Mouse (Mus musculus) kidney, adult 2 months (tissue): Measurements from ENCODE around the gene Alk. TPM values are rescaled to one million over a fixed set of nuclear protein-coding genes. Genes with fewer than 3 reads are reported as not detected.

Source experiments
- DNase-seq: peaks from one replicate; pipeline ENCODE4 v3.0.0; 2021
- H3K27ac ChIP-seq: fragments of 200-500 bp; 2 replicates; pipeline ENCODE4 v1.5.1; 2012; ENCODE audit warnings: low read depth, low read length, control low read depth, inconsistent platforms; ENCODE audit not compliant: insufficient read depth
- H3K27me3 ChIP-seq: fragments of 200-500 bp; replicated peaks from 2 replicates; pipeline ENCODE4 v1.6.1; 2012; ENCODE audit warnings: mild to moderate bottlenecking, moderate library complexity, low read length, inconsistent platforms; ENCODE audit not compliant: control insufficient read depth, insufficient read depth
- H3K36me3 ChIP-seq: fragments of 200-500 bp; 2 replicates; pipeline ENCODE4 v1.6.1; 2012; ENCODE audit warnings: mild to moderate bottlenecking, moderate library complexity, low read length, inconsistent platforms; ENCODE audit not compliant: control insufficient read depth, insufficient read depth
- H3K4me1 ChIP-seq: fragments of 200-500 bp; 2 replicates; pipeline ENCODE4 v1.6.1; 2011; ENCODE audit warnings: low read length; ENCODE audit not compliant: control insufficient read depth, insufficient read depth
- H3K4me3 ChIP-seq: fragments of 200-500 bp; 2 replicates; pipeline ENCODE4 v1.5.1; 2011; ENCODE audit warnings: mild to moderate bottlenecking, low read depth, low read length, control low read depth; ENCODE audit not compliant: insufficient read depth
- CTCF ChIP-seq: fragments of 200-500 bp; conservative IDR thresholded peaks from 2 replicates; pipeline ENCODE4 v1.5.1; 2011; ENCODE audit warnings: low read depth, mild to moderate bottlenecking, control low read depth, low read length, moderate library complexity, mixed read lengths; ENCODE audit not compliant: insufficient read depth, insufficient read length
- POLR2A ChIP-seq: fragments of 200-500 bp; IDR thresholded peaks from one replicate; pipeline ENCODE4 v1.6.1; 2011; ENCODE audit warnings: low read depth, low read length, control low read depth
- WGBS: fragments of 180-500 bp; shearing (Covaris S2); methylation state at CpG from one replicate; pipeline ENCODE4 v1.1.7; 2018; 5-methylcytosine and 5-hydroxymethylcytosine counted together
- polyA plus RNA-seq: library from polyadenylated mRNA; depleted of rRNA; stranded (reverse); fragments of >200 nt; gene quantifications from 2 replicates; pipeline ENCODE4 v1.2.3, GENCODE M21; 2012

Gene Alk
- polyA plus RNA-seq, 1 experiment, result 0.03 TPM

- WGBS, result 70% methylated on average over 7 of the region's 7 CpGs
- Histone ChIP-seq H3K27me3 (no peaks in the 10 kb centered on the region), H3K36me3 (no peaks in the 10 kb centered on the region), H3K27ac (no peak overlapping the region), H3K4me3 (no peak overlapping the region), H3K4me1 (no peaks in the 10 kb centered on the region)
- TF ChIP-seq POLR2A (no peak), CTCF (no peak)
- no peak for DNase-seq
Measured at GRCm38 (mm10) chr17:71955011-71955410, 649.4 kb downstream of the Alk start.

GRCm38 (mm10) chr17:71954217-71954844 is 650.1 kb downstream of the Alk start:
- H3K4me3 ChIP-seq, result no peak overlapping the region
- 83% methylated on average over 15 of the region's 15 CpGs for WGBS
- no peaks in the 10 kb centered on the region for H3K27me3 ChIP-seq
- no peaks in the 10 kb centered on the region for H3K36me3 ChIP-seq
- no peak overlapping the region for H3K27ac ChIP-seq
- no peak for TF ChIP-seq POLR2A
- no peak for TF ChIP-seq CTCF
- DNase-seq, result no peak
- no peaks in the 10 kb centered on the region for H3K4me1 ChIP-seq

- DNase-seq, result no peak
- no peak overlapping the region for H3K27ac ChIP-seq
- no peaks in the 10 kb centered on the region for H3K27me3 ChIP-seq
- H3K4me1 ChIP-seq, result no peaks in the 10 kb centered on the region
- WGBS, result 52% methylated on average over 5 of the region's 5 CpGs
- no peak for TF ChIP-seq POLR2A
- no peaks in the 10 kb centered on the region for H3K36me3 ChIP-seq
- H3K4me3 ChIP-seq, result no peak overlapping the region
Measured at GRCm38 (mm10) chr17:71950968-71951367, 653.5 kb downstream of the Alk start.

- Histone ChIP-seq H3K27ac (no peak overlapping the region), H3K4me1 (no peaks in the 10 kb centered on the region), H3K27me3 (no peaks in the 10 kb centered on the region), H3K36me3 (no peaks in the 10 kb centered on the region), H3K4me3 (no peak overlapping the region)
- WGBS, result 72% methylated on average over 5 of the region's 5 CpGs
- TF ChIP-seq POLR2A, result no peak
- TF ChIP-seq CTCF, result no peak
- no peak for DNase-seq
Measured at GRCm38 (mm10) chr17:71948687-71949086, 655.7 kb downstream of the Alk start.

GRCm38 (mm10) chr17:71947452-71947851 is 657.0 kb downstream of the Alk start:
- no peaks in the 10 kb centered on the region for H3K27me3 ChIP-seq
- H3K4me3 ChIP-seq, result no peak overlapping the region
- H3K27ac ChIP-seq, result no peak overlapping the region
- no peak for TF ChIP-seq POLR2A
- no peak for TF ChIP-seq CTCF
- WGBS, result 34% methylated on average over 9 of the region's 9 CpGs
- DNase-seq, result no peak
- H3K36me3 ChIP-seq, result no peaks in the 10 kb centered on the region
- no peaks in the 10 kb centered on the region for H3K4me1 ChIP-seq

- DNase-seq, result no peak
- 56% methylated on average over 5 of the region's 5 CpGs for WGBS
- Histone ChIP-seq H3K27ac (no peak overlapping the region), H3K36me3 (no peaks in the 10 kb centered on the region), H3K4me3 (no peak overlapping the region), H3K27me3 (no peaks in the 10 kb centered on the region), H3K4me1 (no peaks in the 10 kb centered on the region)
- TF ChIP-seq POLR2A, result no peak
- no peak for TF ChIP-seq CTCF
Measured at GRCm38 (mm10) chr17:71944020-71944419, 660.4 kb downstream of the Alk start.

GRCm38 (mm10) chr17:71942052-71942451 is 662.4 kb downstream of the Alk start:
- H3K36me3 ChIP-seq, result no peaks in the 10 kb centered on the region
- peak; percentile 43 for DNase-seq
- H3K4me3 ChIP-seq, result no peak overlapping the region
- H3K27ac ChIP-seq, result no peak overlapping the region
- no peaks in the 10 kb centered on the region for H3K4me1 ChIP-seq
- no peak for TF ChIP-seq CTCF
- no peak for TF ChIP-seq POLR2A
- no peaks in the 10 kb centered on the region for H3K27me3 ChIP-seq

GRCm38 (mm10) chr17:71941436-71941835 is 663.0 kb downstream of the Alk start:
- no peaks in the 10 kb centered on the region for H3K4me1 ChIP-seq
- 63% methylated on average over 6 of the region's 6 CpGs for WGBS
- TF ChIP-seq POLR2A (no peak), CTCF (no peak)
- H3K36me3 ChIP-seq, result no peaks in the 10 kb centered on the region
- no peaks in the 10 kb centered on the region for H3K27me3 ChIP-seq
- no peak overlapping the region for H3K4me3 ChIP-seq
- H3K27ac ChIP-seq, result no peak overlapping the region
- DNase-seq, result no peak
